Mouse (Mus musculus) urinary bladder, adult 18-20 months (tissue): ENCODE results near the gene Hikeshi.

Experiments used
- DNase-seq, 2 experiments: peaks; one replicate each; pipeline ENCODE4 v3.0.0; 2022; ENCODE audit warnings: low spot score in 2 of 2, mixed read lengths in 2 of 2

Gene Hikeshi

DNA sequence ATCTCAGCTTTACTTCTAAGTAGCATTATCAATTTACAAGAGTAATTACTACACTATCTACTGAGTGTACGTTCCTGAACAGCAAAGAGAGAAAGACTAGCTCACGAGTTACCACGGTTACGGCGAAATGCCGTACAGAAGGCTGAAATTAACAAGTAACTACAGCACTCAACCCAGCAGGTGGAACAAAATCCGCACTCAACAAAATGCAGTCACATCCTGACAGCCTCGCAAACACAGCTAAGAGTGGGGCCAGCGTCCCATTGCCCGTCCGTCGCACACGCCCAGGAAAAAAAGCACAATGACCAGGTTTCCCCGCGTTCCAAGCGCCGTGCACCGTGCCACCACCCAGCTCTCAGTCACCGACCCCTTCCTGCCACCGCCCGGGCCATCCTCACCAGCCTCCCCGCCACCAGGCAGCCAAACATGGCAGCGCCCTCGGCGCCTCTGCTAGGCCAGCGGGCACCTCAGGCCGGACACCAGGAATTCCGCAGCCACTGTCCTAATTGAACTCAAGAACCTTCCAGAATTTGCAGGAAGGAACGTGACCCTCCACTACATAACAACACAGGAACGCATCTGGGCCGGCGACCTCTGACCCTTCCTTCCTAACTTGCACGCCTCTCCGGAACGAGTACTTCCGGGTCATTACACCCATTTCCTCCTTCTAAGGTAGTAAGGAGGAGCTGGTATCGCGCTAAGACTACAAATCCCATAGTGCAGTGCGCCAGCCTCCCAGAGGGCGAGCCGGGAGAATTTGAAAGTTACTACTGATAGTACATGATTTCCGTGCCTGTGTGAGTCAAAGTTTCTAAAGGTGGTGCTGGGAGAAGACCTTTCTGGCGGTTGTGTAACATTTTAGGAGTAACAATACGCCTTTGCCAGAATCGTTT is at the start of gene Hikeshi:
Gene Hikeshi, minus strand, starts transcription at position 634 of the 893 bp plus-strand sequence.
- peak; percentile 83 to 91 for DNase-seq

DNA sequence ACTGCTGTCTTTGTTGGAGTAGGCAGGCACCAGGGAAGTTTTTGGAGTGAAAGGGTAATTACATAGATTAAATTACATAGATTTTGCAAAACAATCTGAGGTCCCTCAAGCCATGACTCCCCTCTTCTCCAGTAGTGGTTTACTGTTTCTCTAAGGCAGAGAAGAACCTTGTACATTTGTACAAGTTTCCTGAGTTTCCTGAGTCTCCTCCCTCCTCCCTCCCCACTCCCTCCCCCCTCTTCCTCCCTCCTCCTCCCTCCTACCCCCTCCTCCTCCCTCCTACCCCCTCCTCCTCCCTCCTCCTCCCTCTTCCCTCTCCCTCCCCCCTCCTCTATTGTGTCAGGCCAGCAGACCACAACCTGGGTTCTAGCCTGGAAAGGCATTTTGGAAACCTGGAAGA is 43.4 kb upstream of the Hikeshi start:
- no peak for DNase-seq

DNA sequence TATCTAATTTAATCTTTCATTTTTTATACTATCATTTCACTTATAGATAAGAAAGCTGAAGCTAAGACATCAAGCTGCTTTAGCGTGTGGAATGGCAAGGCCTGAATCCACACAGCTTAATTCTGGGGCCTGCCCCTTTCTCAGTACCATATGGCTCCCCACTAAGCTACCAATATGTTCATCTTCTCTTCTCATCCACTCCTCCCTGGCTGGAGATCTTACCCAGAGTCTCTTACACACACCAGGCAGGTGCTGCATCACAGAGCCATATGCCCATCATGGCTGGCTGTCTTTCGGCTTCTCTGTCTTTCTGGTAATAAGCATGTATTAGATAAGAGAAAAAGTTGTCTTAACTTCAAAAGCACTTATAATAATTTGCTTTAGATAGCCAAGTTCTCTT is 42.4 kb upstream of the Hikeshi start:
- no peak for DNase-seq

DNA sequence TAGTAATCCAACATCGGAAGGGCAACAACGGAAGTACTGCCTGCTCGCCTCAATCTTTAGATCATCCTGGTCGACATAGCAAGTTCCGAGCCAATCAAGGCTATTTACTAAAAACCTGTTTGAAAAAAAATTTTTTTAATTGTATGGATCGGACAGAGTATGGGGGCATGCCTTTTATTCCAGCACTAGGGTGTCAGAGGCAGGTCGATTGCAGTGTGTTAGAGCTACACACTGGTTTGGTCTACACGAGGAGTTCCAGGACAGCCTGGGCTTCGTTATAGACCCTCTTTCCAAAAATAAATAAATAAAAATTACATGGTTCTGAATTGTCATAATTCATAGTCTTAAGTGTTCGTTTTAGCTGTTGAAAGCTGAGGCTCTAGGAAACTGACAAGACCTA is 40.6 kb upstream of the Hikeshi start:
- DNase-seq, result no peak

DNA sequence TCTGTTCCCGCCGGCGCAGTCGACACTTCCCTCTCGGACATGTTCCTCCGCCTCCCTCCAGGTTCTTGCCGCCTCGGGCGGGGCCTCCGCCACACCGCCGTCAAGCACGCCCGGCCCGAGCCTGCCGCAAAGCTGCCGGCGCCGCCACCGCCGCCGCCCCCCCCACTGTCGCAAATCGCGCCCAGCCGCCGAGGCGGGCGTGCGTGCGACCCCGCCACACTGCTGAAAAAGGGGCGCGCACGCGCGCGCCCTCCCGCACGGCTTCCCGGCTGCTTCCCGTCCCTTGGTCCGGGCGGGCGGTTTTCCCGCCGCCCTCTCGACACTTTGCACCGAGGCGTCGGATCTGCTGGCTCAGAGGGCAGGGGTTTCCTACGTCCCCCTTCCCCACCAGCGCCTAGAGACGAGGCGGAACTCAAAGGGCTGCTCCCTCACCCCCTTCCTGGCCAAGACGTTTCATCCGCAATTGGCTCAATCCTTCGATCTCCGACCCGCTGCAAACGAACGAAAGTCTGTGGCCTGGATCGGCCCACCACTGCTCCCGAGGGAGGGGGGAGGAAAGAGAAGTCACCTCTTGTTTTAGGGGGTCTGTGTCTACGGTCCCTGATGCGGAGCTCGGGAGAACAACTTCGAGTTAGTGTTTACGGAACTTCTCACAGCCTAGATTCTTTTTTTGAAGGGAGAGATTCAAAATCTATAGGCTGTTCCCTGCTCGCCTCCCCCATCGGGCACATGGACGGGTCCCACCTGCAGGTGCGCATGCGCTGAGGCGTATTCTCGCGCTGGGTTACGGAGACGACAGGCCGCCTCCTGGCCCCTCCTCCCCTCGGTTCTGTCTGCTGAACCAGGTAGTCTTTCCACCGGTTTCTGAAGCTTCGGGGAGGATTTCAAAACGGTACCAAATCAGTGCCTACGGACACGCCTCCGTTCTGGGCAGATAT is 39.8 kb upstream of the Hikeshi start, which contains the start of gene Eed:
Gene Eed, minus strand, starts transcription at position 499 of the 938 bp plus-strand sequence.
- DNase-seq, result peak; percentile 88 to 90

DNA sequence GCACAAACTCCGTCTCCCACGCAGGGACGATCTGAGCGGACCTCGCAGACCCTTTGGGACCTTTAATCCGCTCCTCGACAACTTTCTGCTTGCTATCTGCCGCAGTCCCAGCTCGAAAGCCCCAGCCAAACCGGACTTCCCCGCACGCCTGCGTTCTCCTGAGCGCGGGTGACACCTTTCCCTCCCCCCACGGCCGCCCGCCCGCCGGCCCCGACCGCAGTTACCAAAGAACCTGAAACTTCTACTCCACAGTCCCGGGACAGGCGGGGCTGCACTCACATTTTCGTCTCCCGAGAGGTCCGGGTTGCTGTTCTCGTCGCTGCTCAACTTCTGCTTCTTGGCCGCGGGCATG is 39.1 kb upstream of the Hikeshi start:
- no peak for DNase-seq

DNA sequence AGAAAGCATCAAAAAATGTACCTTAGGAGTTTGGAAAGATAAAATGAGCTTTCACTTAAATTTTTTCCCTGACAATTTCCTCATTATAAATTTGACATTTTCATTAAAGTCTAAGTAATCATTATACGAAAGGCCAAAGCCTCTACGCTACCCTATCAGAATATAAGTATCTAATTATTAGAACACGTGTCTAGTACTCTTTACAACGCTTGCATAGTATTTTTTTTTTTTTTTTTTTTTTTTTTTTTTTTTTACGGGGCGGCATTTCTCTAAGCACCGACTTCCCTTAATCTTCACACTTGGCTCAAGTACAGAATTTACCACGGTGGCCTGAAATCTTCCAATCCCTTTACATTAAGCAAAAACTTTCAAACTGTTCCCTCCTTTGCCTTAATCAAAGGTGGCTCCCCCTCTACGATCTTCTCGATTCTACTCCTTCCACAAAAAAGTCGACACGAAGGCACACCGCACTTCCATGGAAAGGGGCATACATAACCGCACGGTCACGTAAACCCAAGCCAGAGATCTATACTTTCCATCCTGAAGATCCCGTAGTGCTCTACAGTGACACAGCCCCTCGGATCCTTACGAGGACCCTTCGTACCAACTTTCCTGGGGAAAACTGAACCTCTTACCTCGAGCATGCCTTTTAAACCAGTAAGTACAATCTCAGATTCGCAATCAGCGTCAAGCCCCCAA is 38.6 kb upstream of the Hikeshi start:
- no peak for DNase-seq

DNA sequence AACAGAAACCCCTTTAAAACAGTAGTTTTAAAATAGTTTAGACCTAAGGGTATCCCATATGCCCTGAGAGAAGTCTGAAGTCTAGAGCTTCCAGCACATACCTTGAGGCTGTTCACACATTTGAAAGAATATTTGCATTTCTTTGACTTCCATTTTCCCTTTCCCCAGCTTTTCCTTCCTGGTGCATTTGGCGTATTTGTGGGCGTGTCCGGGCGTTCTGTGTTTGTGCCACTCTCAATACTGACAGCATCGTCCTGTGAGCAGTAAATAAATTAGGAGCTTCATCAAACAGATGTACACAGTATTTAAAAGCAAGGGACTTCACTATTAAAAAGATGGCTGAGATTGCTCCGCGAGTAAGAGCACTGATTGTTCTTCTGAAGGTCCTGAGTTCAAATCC is 35.8 kb upstream of the Hikeshi start:
- no peak for DNase-seq

DNA sequence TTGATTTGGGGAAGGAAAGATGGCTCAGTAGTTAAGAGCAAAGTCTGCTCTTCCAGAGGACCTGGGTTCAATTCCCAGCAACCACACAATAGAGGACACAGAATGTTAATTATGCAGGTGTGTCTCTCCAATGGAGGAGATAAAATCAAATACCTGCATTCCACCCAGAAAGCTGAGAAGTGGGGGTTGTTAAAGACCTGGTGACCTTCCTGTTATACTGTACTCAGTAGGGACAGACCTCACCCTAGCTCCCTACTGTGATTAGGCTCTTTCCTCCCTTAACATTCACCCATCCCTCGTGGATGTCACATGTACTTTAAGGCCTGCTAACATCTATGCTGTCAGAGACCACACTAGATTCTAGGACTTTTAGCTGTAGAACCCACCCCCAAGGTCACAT is 34.6 kb upstream of the Hikeshi start:
- no peak for DNase-seq

DNA sequence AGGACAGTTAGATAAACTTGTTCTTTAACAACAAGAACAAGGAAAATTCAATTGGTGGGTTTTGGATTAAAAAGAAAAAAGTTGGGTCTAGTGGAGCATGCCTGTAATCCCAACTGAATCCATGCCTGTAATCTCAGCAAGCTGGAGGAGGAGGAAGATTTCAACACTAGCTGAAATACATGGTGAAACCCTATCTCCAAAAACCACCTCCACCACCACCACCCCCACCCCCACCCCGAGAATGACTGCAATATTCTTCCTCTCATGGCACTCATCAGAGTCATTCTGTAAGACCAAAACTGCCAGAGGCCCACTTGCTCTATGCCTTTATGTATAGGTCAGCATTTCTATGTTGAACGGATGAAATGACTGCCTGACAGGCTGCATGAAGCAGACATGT is 26.2 kb upstream of the Hikeshi start:
- DNase-seq, result no peak

DNA sequence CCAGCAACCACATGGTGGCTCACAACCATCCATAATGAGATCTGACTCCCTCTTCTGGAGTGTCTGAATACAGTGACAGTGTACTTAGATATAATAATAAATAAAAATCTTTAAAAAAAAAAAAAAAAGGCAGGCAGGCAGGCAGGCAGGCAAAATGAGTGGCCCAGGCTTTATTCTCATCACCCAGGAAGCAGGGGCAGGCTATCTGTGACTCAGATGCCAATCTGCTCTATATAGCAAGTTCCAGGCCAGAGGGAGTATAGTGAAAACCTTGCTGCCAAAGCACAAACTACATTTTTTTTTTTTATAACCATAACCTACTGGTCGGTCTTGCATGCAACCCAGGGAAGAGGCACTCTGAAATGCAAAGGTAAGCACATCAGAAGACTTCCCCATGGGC is 25.8 kb upstream of the Hikeshi start:
- DNase-seq, result no peak

DNA sequence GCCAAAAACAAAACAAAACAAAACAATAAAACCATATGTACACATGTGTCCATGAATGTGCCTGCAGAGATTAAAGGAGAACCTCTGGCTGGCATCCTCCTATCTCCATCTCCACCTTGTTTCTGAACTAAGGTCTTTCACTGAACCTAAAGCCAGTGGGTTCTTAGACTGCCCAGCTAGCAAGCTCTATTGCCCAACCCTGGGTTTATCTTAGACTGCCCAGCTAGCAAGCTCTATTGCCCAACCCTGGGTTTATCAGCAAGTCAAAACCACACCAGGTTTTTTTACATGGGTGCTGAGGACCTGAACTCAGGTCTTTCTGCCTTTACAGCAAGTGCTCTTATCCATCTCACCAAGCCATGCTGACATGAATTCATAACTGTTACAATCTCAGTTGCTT is 22.1 kb upstream of the Hikeshi start:
- DNase-seq, result no peak

DNA sequence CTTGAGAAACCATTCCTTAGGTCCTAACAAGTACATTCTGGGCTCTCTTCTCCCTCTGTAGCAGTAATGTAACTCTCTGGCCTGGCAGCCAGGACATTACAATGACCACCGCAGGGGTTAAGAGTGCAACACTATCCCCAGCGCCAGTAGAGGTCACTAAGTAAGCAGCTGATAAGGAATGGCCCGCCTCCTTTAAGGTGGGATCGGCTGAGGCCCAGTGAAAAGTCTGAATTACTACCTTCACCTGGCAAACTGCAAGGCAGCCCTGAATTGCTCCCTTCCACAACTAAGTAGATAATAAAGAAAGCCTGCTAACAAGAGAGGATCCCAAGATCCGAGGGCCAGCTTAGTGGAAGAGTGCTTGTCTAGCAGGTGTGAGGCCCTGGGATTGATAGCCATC is 16.3 kb upstream of the Hikeshi start:
- DNase-seq, result no peak

DNA sequence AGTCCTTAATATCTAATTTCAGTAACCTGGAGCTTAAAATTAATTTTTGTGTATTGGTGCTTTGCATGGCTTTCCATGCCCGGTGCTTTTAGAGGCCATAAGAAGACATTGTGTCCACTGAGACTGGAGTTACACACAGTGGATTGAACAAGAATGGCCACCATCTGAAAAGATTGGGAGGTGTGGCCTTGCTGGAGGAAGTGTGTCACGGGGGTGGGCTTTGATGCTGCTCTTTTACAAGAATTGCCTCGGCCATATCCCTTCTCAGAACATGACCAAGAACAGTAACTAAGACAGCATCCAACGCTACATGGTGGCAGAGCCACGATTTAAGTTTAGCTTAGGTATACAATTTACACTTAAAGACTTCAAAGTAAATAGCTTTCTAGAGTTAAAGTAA is 13.3 kb upstream of the Hikeshi start:
- no peak for DNase-seq

DNA sequence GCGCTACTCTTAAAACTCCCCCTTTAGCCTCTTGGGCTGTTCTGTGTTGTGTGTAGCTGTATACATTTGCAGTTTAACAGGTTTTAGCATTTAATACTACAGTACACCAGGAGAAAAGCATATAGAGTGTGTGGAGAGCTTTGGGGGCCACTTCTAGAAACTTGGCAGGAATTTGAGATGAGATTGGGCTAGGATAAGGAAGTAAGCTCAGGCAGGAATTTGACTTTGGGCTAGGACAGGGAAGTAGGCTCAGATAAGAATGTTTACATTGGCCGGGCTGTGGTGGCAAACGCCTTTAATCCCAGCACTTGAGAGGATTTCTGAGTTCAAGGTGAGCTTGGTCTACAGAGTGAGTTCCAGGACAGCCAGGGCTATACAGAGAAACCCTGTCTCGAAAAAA is 8.4 kb upstream of the Hikeshi start:
- no peak for DNase-seq

DNA sequence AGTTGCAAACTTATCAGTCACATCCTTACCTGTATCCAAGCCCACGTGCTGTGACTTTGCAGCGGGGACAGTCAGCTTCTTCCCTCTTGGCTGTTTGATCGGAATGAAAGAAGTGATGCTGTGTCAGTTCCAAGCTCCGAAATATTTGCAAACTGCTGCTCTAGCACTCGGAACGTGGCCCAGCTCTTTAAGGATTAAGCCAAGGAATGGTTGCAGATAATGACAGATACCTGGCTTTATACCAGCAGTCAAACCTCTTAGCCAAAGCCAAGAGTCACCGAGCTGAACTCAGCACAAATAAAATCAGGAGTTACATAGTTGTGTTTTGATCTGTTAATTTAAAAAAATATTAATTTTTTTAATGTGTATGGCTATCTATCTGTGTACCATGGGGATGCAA is 7.0 kb upstream of the Hikeshi start:
- DNase-seq, result no peak

DNA sequence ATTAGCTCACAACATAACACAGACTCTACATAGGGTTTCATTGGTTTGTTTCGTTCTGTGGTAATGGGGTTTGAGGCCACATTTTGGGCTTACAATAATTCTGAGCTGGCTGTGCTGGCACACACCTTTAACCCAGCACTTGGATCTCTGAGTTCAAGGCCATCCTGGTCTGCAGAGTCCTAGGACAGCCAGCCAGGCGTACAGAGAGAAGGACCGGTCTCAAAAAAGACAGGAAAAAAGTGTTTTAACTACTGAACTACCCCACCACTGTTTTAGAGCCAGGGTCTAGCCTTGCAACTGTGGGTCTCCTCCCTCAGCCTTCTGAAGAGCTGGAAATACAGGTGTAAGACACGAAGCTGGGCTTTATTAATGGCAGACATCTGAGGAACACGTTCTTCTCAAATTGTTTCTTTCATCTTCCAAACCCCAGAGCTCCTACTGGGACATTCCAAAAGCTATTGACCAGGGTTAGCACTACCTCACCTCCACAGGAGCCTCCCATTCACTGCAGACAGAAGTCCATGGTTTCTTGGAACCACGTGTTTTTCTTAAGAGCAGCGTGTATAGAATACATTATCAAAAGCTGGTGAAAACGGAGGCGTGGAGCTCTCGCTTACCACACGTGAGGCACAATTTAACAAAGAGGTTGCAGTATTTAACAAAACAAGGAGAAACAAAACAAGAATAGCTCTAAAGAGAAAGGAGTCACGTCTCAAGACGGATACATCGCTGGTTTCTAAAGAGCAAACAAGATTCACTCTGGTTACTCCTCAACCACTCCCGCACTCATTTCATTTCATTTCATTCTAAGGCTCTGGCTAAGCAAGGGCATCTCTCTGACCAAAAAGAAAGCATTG is 1.3 kb downstream of the Hikeshi start:
- DNase-seq, result no peak

DNA sequence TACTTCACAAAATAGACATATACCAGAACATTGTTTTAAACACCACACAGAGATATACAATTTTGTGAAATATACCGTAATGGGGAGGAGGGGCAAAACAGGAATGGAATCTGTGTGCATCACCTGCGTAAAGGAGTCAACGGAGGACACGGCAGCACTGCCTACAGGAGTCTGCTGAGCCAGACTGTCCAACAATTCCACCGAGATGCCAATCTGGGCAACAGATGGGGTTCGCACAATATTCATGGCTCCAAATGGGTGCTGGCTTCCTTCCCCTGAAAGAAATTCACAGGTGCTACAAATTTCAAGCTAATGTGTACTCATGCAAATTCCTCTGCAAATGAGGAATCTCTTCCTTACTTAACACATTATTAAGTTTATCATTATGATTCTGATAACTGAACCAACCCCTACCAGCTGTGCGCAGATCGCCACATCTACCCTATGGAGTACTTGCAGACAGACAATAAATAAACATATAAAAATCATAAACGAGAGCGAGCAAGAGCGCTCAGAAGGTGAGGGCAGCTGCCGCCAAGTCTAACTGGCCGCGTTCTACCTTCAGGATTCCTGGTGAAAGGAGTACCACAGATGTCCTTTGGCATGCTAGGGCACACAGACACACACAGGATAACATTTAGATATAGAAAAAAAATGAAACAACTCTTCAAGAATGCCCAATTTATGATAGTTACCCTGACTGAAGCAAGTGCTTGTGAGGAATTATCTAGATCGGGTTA is 17.4 kb downstream of the Hikeshi start:
- no peak for DNase-seq

DNA sequence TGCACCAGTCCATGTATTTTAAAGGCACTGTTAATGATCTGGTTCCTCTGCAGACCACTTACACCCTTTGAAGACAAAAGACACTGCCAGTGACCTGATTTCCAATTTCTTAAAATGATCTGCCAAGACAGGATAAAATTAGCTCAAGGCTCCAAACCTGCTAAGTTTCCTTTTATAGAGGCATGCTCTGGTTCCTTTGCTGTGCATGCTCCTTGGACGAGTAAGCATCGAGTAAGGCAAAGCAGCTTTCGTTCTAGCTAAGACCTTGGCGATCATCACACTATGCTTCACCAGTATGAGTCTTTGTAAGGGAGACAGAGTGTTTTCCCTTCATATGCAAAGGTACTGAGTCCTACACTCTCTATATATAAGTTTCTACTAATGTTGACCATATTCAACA is 23.2 kb downstream of the Hikeshi start:
- no peak for DNase-seq

DNA sequence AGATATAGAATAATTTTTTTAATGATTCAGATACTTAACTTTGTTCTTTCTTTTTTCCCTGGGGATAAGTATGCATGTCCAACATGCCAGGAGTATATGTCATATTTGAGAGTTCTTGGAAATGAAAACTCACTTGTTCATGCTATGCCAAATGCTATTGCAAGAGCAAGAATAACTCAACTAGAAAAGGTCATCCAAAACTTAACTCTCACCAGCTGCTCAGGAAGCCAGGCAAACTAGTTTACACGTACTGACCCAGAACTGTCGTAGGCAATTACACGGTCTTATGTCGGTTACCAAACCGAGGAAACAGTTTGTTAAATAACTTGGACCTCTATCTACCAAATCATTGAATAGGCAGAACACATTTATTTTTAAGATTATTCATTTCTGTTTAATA is 24.3 kb downstream of the Hikeshi start:
- DNase-seq, result no peak
